Mouse (Mus musculus): ENCODE results near the gene Nampt.

The Nampt gene

DNA sequence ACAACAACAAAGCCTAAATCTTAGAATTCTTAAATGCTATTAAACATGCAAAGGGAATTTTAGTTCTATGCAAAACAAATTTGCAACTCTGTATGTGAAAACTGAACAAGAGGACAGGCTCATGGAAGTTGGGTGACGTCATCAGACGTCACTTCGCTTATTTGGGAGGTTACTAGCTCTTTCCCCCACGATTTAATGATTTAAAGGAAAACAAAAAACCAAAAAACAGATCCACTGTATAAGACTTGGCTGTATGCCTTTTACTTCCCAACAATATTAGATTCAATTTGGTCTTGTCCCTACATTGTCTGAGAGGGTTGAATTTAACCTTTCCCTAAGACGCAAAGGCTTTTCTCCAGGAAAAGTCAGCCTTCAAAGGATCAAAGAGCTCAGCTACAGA is at the start of gene Nampt:
Gene Nampt (plus strand): TSS at position 130 of the 400 bp plus-strand sequence.
- DNase-seq (ENCODE audit: low read depth, low spot score) = peak; percentile 81

DNA sequence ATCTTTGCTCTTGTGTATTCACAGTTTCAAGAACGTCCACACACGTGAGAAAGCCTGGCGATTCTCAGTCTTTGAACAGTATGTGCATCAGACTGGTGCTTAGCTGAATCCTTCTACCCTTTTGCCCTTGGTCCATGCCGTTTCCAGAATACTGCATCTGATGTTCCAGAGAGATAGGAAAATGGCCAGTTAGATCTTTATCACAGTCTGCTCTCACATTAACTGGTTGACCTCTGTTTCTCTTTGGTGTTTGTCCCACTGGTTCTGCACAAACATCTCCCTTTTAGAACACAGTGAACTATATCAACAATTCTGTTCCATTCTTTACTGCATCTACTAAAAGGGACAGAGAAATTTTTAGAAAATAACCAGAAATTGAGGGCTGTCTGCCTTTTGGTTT is 48.6 kb upstream of the Nampt start:
- DNase-seq (ENCODE audit: low read depth, low spot score) = no peak

DNA sequence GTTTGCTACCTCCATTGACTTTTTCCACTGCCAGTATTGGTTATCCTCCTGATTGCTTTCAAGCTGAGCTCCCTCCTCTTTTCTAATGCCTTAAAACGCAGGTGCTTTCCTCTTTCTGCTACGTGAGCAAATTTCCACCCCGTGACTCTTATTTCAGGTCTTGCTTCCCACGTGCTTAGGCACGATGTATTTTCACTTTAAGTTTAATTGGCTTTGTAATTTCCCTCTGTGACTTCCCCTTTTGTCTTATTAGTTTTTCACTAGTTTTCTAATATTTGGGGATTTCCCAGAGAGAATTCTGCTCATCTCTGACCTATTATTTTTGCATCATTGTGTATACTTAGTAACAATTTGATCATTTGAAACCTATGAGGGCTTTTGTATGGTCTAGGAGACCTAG is 44.8 kb upstream of the Nampt start:
- no peak for DNase-seq (ENCODE audit: low read depth, low spot score)

DNA sequence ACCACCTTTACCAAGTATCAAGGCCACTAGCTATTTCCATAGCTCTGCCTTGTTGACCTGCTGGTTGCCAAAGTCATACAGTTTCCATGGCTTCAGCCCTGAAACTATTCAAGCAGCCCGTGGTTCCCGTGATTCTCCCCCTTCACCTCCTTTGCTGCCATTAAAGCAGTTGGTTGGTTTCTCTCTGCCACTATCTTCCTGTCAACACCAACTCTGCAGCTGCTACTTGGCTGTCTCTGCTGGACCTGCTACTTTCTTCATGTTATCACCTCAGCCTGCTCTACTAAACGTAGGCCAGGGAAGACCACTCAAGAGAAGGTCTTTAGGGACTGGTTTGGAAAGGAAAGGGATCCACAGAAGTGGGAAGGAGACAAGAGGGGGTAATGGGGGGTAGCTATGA is 30.3 kb upstream of the Nampt start:
- DNase-seq (ENCODE audit: low read depth, low spot score) = no peak

DNA sequence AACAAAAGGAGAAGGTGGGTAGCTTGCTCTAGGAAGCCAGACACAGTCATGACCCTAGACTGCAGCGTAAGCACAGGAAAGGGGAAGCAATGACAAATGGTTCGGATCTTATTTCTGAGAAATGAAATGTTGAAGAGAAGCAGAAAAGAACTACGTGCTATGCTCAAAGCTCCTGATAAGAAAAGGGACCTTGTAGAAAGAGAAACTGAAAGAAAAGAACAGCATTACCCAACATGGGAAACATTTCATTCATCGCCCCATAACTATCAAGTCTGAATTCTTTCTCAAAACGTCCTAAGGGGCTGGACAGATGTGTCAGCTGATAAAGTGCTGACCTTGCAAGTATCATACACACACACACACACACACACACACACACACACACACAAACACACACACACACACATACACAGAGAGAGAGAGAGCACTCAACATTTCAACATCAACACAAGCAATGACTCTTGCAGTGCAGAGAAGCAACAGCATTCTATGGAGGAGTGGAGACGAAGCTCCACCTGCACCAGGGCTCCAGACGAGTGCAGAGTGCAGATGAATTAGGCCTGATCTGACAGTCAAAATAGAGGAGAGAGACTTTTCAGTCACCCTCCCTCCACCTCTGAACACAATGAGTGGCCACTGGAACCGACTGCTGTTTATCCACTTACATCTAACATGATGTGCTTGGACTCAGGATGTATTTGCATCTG is 23.4 kb upstream of the Nampt start:
- DNase-seq (ENCODE audit: low read depth, low spot score) = no peak

DNA sequence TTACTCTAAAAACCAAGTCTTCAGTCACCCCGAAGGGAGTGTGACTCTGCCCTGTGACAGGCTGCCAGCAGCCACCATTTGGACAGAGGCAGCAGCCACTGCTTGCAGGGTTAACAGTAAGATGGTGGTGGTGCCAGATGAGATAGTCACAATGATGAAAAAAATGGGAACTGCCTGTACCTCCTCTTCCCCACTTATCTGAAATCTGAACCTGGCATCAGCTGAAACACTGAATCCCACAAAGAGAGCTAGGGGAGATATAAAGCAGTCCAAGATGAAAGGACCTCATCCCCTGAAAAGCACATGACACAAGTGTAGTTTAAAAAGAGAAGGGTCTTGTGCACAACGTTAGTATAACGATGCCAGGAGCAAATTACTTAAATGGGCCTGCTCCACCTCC is 21.9 kb upstream of the Nampt start:
- no peak for DNase-seq (ENCODE audit: low read depth, low spot score)

- no peak for DNase-seq (ENCODE audit: low read depth, low spot score)
These were observed 18.3 kb upstream of the Nampt start for GRCm38 (mm10) chr12:32801078-32801477.

- no peak for DNase-seq (ENCODE audit: low read depth, low spot score)
These were observed 13.8 kb upstream of the Nampt start for GRCm38 (mm10) chr12:32805559-32805958.

- DNase-seq (ENCODE audit: low read depth, low spot score) = peak; percentile 99
These were observed 669 bp downstream of the Nampt start for GRCm38 (mm10) chr12:32819823-32820605.

DNA sequence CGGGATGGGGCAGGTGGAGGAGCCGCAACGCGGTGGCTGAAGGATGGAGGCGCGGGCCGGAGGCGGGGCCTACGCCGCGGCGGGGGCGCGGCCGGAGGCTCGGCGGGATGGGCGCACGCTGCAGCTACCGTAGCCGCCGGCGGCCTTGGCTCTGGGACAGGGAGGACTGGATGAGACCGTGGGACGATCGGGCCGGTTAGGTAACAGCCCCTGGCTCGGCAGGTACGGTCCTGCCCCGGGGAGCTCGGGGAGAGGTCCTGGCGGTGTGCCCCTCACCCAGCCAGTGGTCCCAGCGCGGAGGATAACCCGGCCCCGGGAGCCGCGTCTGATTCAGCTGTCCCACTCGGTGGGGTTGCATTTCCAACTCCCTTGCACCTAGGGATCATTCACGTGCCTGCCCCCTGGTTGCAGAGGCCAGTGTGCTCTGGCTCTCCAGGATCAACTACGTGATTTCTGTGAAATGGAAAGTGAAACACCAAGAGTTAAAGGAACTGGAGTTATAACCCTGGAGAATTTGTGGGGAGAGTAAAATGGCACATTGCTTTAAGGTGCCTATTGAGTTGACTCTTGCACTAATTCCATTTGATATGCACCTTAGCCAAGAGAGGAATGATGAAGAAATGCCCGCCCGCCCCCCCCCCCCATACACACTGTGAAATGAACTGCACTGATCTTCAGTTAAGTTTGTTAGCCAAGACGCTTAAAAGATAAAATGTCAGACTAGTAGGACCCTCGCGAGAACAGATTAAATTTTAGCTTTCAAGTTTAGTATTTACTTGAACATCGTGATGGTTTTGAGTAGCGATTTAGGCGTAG is 1.6 kb downstream of the Nampt start:
- DNase-seq (ENCODE audit: low read depth, low spot score) = peak; percentile 56

DNA sequence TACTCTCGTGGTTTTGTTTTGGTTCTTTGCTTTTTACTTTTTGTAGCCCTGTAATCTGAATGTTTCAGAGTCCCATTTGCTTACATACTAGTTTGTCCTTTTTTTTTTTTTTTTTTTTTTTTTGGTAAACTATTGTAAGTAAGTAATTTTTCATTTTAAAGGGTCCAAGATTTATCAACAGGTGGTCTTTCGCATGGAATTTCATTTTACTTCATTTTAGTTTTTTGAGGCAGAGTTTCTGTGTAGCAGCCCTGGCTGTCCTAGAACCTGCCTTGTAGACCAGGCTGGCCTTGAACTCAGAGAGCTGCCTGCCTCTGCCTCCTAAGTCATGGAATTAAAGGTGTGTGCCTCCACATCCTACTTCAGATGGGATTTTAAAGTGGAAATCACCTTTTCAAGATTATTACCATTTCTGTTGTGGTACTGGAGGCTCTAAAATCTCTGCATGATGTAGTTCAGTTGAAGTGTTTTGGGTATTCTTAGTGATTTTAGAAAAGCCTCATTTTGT is 2.2 kb downstream of the Nampt start:
- DNase-seq (ENCODE audit: low read depth, low spot score) = no peak

- no peak for DNase-seq (ENCODE audit: low read depth, low spot score)
These were observed 2.7 kb downstream of the Nampt start for GRCm38 (mm10) chr12:32822066-32822465.

DNA sequence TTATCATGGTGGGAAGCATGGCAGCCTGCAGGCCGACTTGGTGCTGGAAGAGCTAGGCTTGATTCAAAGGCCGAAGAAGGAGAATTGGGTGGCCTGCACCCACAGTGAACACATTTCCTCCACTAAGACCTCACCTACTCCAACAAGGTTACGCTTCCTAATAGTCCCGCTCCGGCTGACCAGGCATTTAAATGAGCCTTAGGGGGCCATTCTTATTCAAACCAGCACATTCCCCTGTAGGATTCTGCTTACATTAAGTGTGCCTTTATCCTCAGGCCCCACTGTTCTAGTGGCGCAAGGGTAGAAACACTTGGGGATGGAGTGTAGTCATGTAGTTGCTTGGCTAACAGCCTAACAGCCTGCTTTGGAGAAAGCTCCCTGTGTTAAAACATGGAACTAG is 5.2 kb downstream of the Nampt start:
- DNase-seq (ENCODE audit: low read depth, low spot score) = no peak

GRCm38 (mm10) chr12:32826971-32827370 is 7.6 kb downstream of the Nampt start:
- peak; percentile 22 for DNase-seq (ENCODE audit: low read depth, low spot score)

GRCm38 (mm10) chr12:32828137-32828760 is 8.9 kb downstream of the Nampt start:
- DNase-seq (ENCODE audit: low read depth, low spot score) = no peak

DNA sequence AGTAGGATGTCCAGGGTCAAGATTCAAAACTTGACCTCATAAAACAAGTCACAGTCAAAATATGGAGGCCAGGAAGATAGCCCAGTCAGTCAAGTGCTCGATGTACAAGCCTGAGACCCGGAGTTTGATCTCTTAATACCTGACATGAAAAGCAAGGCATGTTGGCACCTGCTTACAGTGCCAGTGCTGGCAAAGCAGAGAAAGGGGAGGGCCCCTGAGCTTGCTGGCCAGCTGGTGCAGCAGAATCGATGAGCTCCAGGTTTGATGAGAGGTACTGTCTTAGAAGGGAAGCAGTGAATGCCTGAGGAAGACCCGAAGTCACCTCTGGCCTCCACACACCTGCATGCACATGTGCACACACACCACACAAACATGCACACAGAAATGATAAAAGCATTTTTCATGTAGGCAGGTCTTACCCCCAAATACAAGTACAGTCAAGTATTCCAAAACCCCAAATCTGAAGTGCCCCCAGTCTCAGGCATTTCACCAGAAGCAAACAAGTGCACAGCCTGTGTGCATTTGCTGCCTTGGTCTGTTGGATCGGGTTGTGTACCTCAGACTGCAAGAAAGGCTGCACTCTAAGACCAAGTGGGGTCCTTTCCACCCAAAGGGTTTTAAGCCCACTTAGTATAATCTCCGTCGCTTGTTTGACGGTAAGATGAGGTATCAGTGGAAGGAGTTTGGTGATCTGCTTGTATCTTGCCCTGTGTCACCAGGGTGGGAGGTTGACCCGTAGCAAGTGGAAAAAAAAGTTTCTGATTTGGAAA is 10.2 kb downstream of the Nampt start:
- DNase-seq (ENCODE audit: low read depth, low spot score) = no peak

- no peak for DNase-seq (ENCODE audit: low read depth, low spot score)
These were observed 12.7 kb downstream of the Nampt start for GRCm38 (mm10) chr12:32832076-32832475.

- DNase-seq (ENCODE audit: low read depth, low spot score) = no peak
These were observed 15.4 kb downstream of the Nampt start for GRCm38 (mm10) chr12:32834781-32835180.

- DNase-seq (ENCODE audit: low read depth, low spot score) = no peak
These were observed 15.9 kb downstream of the Nampt start for GRCm38 (mm10) chr12:32835235-32835634.

DNA sequence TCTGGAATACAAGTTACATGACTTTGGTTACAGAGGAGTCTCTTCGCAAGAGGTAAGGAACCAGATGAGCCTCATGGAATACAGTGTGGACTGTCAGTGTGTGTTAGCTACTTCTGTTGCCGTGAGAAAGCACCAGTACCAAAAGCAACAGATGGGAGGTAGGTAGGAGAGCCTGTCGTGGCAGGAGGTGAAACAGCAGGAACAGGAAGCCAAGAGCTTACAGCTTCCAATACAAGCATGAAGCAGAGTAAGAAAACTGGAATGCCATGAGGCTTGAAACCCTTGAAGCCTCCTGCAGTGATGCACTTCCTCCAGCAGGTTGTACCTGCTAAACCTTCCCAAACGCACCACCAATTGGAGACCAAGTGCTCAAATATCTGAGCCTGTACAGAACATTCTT is 19.1 kb downstream of the Nampt start:
- DNase-seq (ENCODE audit: low read depth, low spot score) = no peak

DNA sequence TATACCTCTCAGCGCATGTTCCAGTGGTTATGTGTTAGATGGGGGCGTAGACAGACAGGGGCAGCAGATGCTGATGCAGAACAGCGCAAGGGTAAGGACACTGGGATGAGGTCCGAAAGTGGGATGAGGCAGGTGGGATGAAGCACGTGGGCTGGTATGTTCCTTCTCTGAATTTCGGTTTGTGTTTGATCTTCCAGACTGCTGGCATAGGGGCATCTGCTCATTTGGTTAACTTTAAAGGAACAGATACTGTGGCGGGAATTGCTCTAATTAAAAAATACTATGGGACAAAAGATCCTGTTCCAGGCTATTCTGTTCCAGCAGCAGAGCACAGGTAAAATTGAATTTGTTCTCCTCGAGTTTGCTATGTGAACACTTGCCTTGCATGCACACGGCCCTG is 19.6 kb downstream of the Nampt start:
- DNase-seq (ENCODE audit: low read depth, low spot score) = no peak
